Mouse (Mus musculus): ENCODE results near the gene Twistnb. TPM values are rescaled to one million over a fixed set of nuclear protein-coding genes. Genes with fewer than 3 reads are reported as not detected.

Gene Twistnb
- 29.2 and 32.6 TPM in 2 replicates for polyA plus RNA-seq (2015; fragmentation: Nextera tagmentation; extraction: Ambion mirVana)

DNA sequence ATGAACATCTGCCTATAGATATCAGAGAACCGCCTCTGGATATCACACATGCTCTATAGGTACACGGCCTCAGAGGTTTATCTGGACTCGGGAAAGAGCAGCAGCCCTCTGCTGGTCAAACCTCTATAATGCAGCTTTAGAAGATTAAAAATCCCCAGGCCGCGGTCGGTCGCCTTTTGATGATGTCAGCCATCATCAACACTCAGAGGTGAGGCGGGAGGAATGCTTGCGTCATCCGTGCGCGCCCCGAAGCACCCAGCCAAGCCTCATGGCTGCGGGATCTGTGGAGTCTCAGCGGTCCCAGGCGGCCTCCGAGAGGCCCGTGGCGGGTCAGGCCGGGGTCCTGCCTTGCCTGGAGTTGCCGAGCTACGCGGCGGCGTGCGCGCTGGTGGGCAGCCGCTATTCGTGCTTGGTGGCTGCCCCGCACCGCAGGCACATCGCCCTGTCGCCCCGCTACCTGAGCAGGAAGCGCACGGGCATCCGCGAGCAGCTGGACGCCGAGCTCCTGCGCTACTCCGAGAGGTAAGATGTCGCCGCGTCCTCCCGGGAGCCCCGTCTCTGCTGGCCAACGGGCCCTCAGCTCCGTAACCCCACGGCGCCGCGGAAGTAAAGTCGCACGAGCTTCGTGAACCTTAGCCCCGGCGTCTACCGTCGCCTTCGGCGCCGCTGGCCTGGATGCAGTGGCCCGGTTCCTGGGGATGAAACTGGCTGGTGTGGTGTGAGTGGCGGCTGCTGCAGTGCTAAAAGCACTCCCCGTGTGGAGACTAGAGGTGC, at the start of gene Twistnb:
Gene Twistnb, plus strand, starts transcription at position 249 of the 774 bp plus-strand sequence.
- no peaks in the 10 kb centered on the region for H3K9me3 ChIP-seq (replicated peaks)
- WGBS: under 1% methylated on average over 52 of the region's 66 CpGs
- H3K36me3 ChIP-seq: no peaks in the 10 kb centered on the region
- peak within 1 kb of the TSS; percentile 78 for H3K4me2 ChIP-seq
- H3K4me3 ChIP-seq: peak within 1 kb of the TSS; percentile 72
- peaks cover 7% of the 10 kb centered on the region for H3K4me1 ChIP-seq (replicated peaks)
- H3K27ac ChIP-seq: peak within 1 kb of the TSS; percentile 74
- peak within 1 kb of the TSS; percentile 80 for H3K9ac ChIP-seq
- H3K27me3 ChIP-seq: no peaks in the 10 kb centered on the region; the same call in none of the 2 replicates
- ATAC-seq (replicated peaks; ENCODE audit: insufficient number of reproducible peaks, insufficient read depth, low FRiP score, low read depth): peak; percentile 94

DNA sequence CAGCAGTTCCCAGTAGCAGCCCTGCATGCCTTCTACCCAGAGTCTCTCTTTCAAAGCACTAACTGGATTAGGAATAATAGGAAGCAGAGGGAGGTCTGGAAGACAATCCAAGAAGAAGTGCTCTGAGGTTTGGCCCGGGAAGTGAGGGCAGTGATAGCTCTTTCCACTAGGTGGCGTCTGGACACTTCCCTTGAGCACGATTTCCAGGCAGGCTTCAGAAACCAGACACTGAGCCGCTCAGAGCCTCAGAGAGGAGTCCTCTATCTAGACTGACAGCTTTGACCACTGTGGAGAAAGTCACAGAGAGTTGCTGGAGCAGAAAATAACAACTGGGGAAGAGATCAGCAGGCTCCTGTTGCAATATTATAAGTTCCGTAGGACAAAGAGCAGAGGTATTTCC, 40.6 kb upstream of the Twistnb start:
- Histone ChIP-seq H3K27ac (no peak overlapping the region), H3K4me1 (replicated peaks) (no peaks in the 10 kb centered on the region), H3K9ac (no peak overlapping the region), H3K36me3 (no peaks in the 10 kb centered on the region), H3K27me3 (peaks cover 6% of the 10 kb centered on the region; the same call in 1 of the 2 replicates), H3K4me2 (no peak overlapping the region), H3K9me3 (replicated peaks) (no peaks in the 10 kb centered on the region), H3K4me3 (no peak overlapping the region)
- 11% methylated on average over 5 of the region's 5 CpGs for WGBS
- no peak for ATAC-seq (replicated peaks; ENCODE audit: insufficient number of reproducible peaks, insufficient read depth, low FRiP score, low read depth)

DNA sequence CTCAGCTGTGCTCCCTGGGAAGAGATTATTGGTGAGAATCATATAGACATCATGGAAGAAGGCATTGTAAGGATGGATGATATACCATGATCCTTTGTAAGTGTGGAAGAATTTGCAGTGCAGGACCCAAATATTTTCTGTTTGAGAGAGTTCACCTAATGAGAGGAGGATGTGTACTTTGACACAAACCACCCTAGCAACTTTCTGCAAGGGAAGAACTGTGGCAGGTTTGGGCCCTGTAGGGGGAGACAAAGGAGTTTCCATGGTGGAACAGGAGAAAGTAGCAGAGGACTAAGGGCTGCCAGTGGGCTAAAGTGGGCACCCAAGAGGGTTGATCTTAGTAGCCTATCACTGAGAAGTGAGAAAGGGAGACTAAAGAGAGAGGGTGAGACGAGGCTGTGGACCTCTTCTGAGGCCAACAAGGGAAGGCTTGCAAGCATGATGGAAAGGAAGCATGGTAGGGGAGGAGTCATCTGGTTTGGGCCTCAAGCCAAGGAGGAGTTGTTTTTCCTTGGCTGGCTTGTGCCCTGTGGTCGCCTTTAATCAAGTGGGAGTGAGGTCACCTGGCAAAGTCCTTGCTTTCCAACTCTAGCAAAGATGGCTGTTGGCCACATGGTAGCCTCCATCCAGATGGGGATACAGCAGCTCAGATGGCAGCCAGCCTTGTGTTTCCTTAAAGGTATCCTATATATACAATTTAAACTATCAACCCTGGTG, 38.4 kb upstream of the Twistnb start:
- H3K4me2 ChIP-seq: no peak overlapping the region
- WGBS: 19% methylated on average over 2 of the region's 2 CpGs
- peaks cover 6% of the 10 kb centered on the region; the same call in 1 of the 2 replicates for H3K27me3 ChIP-seq
- no peaks in the 10 kb centered on the region for H3K9me3 ChIP-seq (replicated peaks)
- peaks cover 6% of the 10 kb centered on the region for H3K4me1 ChIP-seq (replicated peaks)
- H3K4me3 ChIP-seq: no peak overlapping the region
- ATAC-seq (replicated peaks; ENCODE audit: insufficient number of reproducible peaks, insufficient read depth, low FRiP score, low read depth): no peak
- H3K27ac ChIP-seq: no peak overlapping the region
- H3K36me3 ChIP-seq: no peaks in the 10 kb centered on the region
- H3K9ac ChIP-seq: no peak overlapping the region

- no peak within 1 kb of the TSS for H3K27ac ChIP-seq
- no peaks in the 10 kb centered on the region for H3K27me3 ChIP-seq
- WGBS: 15% methylated on average over 24 of the region's 24 CpGs
- H3K4me3 ChIP-seq: peak within 1 kb of the TSS; percentile 26
- H3K36me3 ChIP-seq: no peaks in the 10 kb centered on the region
- H3K4me2 ChIP-seq: peak within 1 kb of the TSS; percentile 59
- no peak for ATAC-seq (replicated peaks; ENCODE audit: insufficient number of reproducible peaks, insufficient read depth, low FRiP score, low read depth)
- H3K9ac ChIP-seq: no peak within 1 kb of the TSS
- H3K9me3 ChIP-seq (replicated peaks): no peaks in the 10 kb centered on the region
- peaks cover 6% of the 10 kb centered on the region for H3K4me1 ChIP-seq (replicated peaks)
These were observed 34.4 kb upstream of the Twistnb start, which contains the start of gene Efcab10 for GRCm38 (mm10) chr12:33394804-33395623. TSS of gene Efcab10 (plus strand) at chr12:33394854.

GRCm38 (mm10) chr12:33403265-33403693, 26.2 kb upstream of the Twistnb start:
- no peak for ATAC-seq (replicated peaks; ENCODE audit: insufficient number of reproducible peaks, insufficient read depth, low FRiP score, low read depth)
- no peaks in the 10 kb centered on the region for H3K4me1 ChIP-seq (replicated peaks)
- 47% methylated on average over 7 of the region's 7 CpGs for WGBS
- no peak overlapping the region for H3K27ac ChIP-seq
- no peak overlapping the region for H3K9ac ChIP-seq
- no peak overlapping the region for H3K4me3 ChIP-seq
- no peak overlapping the region for H3K4me2 ChIP-seq
- H3K36me3 ChIP-seq: no peaks in the 10 kb centered on the region
- no peaks in the 10 kb centered on the region for H3K27me3 ChIP-seq
- H3K9me3 ChIP-seq (replicated peaks): no peaks in the 10 kb centered on the region

- Histone ChIP-seq H3K9me3 (replicated peaks) (no peaks in the 10 kb centered on the region), H3K4me3 (no peak overlapping the region), H3K4me1 (replicated peaks) (no peaks in the 10 kb centered on the region), H3K36me3 (no peaks in the 10 kb centered on the region), H3K27me3 (no peaks in the 10 kb centered on the region), H3K4me2 (no peak overlapping the region), H3K27ac (no peak overlapping the region), H3K9ac (no peak overlapping the region)
- 54% methylated on average over 5 of the region's 5 CpGs for WGBS
- ATAC-seq (replicated peaks; ENCODE audit: insufficient number of reproducible peaks, insufficient read depth, low FRiP score, low read depth): no peak
These were observed 24.4 kb upstream of the Twistnb start for GRCm38 (mm10) chr12:33404996-33405395.

DNA sequence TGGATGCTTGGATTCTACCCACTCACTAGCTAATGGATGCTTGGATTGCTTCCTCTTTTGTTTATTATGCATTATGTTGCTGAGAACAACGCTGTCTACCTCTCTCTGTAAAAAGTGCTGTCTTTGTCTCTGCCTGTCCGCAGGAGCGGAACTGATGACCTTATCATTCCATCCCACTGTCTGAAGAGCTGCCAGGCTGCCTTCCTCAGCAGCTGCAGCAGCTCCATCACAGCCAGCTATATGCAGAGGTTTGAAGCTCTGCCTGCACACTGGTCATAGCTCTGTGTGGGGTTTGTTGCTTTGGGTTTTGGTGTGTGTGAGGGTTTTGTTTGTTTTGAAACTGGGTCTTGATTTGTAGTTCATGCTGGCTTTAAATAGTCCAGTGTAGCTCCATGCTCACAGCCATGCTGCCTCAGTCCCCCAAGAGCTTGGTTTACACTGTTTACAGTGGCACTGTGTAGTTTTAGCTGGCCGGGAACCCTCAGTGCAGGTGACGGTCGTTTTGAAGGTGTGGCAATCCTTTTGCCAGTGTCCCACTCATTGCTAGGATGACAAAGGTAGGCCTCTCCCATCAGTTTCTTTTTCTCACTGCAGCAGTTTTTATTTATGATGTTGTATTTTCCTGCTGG, 23.9 kb upstream of the Twistnb start:
- Histone ChIP-seq H3K4me2 (no peak overlapping the region), H3K27me3 (no peaks in the 10 kb centered on the region), H3K36me3 (no peaks in the 10 kb centered on the region), H3K4me1 (replicated peaks) (no peaks in the 10 kb centered on the region), H3K4me3 (no peak overlapping the region), H3K27ac (no peak overlapping the region), H3K9ac (no peak overlapping the region), H3K9me3 (replicated peaks) (no peaks in the 10 kb centered on the region)
- no peak for ATAC-seq (replicated peaks; ENCODE audit: insufficient number of reproducible peaks, insufficient read depth, low FRiP score, low read depth)
- WGBS: 36% methylated on average over 6 of the region's 6 CpGs

- no peak for ATAC-seq (replicated peaks; ENCODE audit: insufficient number of reproducible peaks, insufficient read depth, low FRiP score, low read depth)
- Histone ChIP-seq H3K4me1 (replicated peaks) (no peaks in the 10 kb centered on the region), H3K27me3 (peaks cover 11% of the 10 kb centered on the region; the same call in 1 of the 2 replicates), H3K36me3 (no peaks in the 10 kb centered on the region), H3K4me2 (no peak overlapping the region), H3K4me3 (no peak overlapping the region), H3K27ac (no peak overlapping the region), H3K9me3 (replicated peaks) (no peaks in the 10 kb centered on the region), H3K9ac (no peak overlapping the region)
- 44% methylated on average over 6 of the region's 6 CpGs for WGBS
These were observed 17.8 kb upstream of the Twistnb start for GRCm38 (mm10) chr12:33411580-33412151.

DNA sequence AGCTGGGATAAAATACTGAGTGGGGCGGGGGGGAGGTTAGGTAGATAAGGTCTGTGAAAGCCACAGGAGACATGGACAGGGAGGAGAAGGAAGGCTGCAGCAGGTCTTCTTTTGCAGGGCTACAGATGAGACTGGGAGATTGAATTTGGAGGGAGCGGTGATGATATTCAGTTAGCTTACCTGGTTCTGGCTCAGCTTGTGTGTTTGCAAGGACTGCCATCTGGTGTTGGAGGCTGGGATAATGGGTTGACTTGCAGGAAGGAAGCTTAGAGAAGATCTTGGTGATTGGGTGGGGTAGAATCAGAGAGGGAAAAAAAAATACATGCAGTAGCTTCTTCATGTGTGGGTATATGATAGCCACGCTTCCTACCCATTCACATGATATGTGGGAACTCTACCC, 5.1 kb upstream of the Twistnb start:
- ATAC-seq (replicated peaks; ENCODE audit: insufficient number of reproducible peaks, insufficient read depth, low FRiP score, low read depth): no peak
- Histone ChIP-seq H3K27me3 (peaks cover 5% of the 10 kb centered on the region), H3K36me3 (no peaks in the 10 kb centered on the region), H3K4me2 (no peak overlapping the region), H3K4me1 (replicated peaks) (0 out of 2 replicates have a peak, but pooled peaks cover 2% of the 10 kb centered on the region), H3K4me3 (no peak overlapping the region), H3K9me3 (replicated peaks) (no peaks in the 10 kb centered on the region), H3K27ac (no peak overlapping the region), H3K9ac (no peak overlapping the region)
- WGBS: 31% methylated on average over 3 of the region's 3 CpGs

GRCm38 (mm10) chr12:33427293-33427692, 2.1 kb upstream of the Twistnb start:
- no peak overlapping the region for H3K9ac ChIP-seq
- H3K27ac ChIP-seq: no peak overlapping the region
- H3K36me3 ChIP-seq: no peaks in the 10 kb centered on the region
- peaks cover 5% of the 10 kb centered on the region for H3K27me3 ChIP-seq
- H3K4me1 ChIP-seq (replicated peaks): peaks cover 7% of the 10 kb centered on the region
- no peak overlapping the region for H3K4me3 ChIP-seq
- WGBS: 36% methylated on average over 3 of the region's 3 CpGs
- no peaks in the 10 kb centered on the region for H3K9me3 ChIP-seq (replicated peaks)
- ATAC-seq (replicated peaks; ENCODE audit: insufficient number of reproducible peaks, insufficient read depth, low FRiP score, low read depth): no peak
- H3K4me2 ChIP-seq: no peak overlapping the region

Data from heart, embryonic 15.5 days (tissue).